Mouse (Mus musculus): ENCODE measurements around the gene Srcin1. TPM values are rescaled to one million over a fixed set of nuclear protein-coding genes. Genes with fewer than 3 reads are reported as not detected.

Gene Srcin1
- polyA plus RNA-seq, 1 experiment from 2014 or later: not detected

- Histone ChIP-seq H3K9me3 (replicated peaks; ENCODE audit: control insufficient read depth, low read length) (no peaks in the 10 kb centered on the region), H3K4me3 (ENCODE audit: low read depth, low read length) (no peak overlapping the region), H3K9ac (ENCODE audit: low read depth, low read length) (no peak overlapping the region), H3K27ac (ENCODE audit: low read length) (no peak overlapping the region), H3K36me3 (ENCODE audit: control insufficient read depth, insufficient read depth) (peaks cover 25% of the 10 kb centered on the region), H3K4me1 (ENCODE audit: control insufficient read depth, low read depth, low read length) (no peaks in the 10 kb centered on the region; the same call in 1 of the 2 replicates), H3K4me2 (ENCODE audit: low read depth, low read length) (no peak overlapping the region), H3K27me3 (ENCODE audit: control insufficient read depth, insufficient read depth, low read depth, low read length) (peaks cover 11% of the 10 kb centered on the region)
- ATAC-seq (ENCODE audit: low read depth): no peak
- WGBS (ENCODE audit: insufficient replicate concordance): 64% methylated on average over 9 of the region's 9 CpGs
Measured at GRCm38 (mm10) chr11:97502383-97502782, 73.6 kb downstream of the Srcin1 start.

GRCm38 (mm10) chr11:97500720-97501448 is 75.1 kb downstream of the Srcin1 start:
- peaks cover 11% of the 10 kb centered on the region for H3K27me3 ChIP-seq (ENCODE audit: control insufficient read depth, insufficient read depth, low read depth, low read length)
- H3K4me3 ChIP-seq (ENCODE audit: low read depth, low read length): no peak overlapping the region
- no peak overlapping the region for H3K4me2 ChIP-seq (ENCODE audit: low read depth, low read length)
- peaks cover 36% of the 10 kb centered on the region for H3K36me3 ChIP-seq (ENCODE audit: control insufficient read depth, insufficient read depth)
- 77% methylated on average over 51 of the region's 51 CpGs for WGBS (ENCODE audit: insufficient replicate concordance)
- no peaks in the 10 kb centered on the region for H3K9me3 ChIP-seq (replicated peaks; ENCODE audit: control insufficient read depth, low read length)
- no peak overlapping the region for H3K27ac ChIP-seq (ENCODE audit: low read length)
- no peaks in the 10 kb centered on the region; the same call in 1 of the 2 replicates for H3K4me1 ChIP-seq (ENCODE audit: control insufficient read depth, low read depth, low read length)
- H3K9ac ChIP-seq (ENCODE audit: low read depth, low read length): no peak overlapping the region
- no peak for ATAC-seq (ENCODE audit: low read depth)

DNA sequence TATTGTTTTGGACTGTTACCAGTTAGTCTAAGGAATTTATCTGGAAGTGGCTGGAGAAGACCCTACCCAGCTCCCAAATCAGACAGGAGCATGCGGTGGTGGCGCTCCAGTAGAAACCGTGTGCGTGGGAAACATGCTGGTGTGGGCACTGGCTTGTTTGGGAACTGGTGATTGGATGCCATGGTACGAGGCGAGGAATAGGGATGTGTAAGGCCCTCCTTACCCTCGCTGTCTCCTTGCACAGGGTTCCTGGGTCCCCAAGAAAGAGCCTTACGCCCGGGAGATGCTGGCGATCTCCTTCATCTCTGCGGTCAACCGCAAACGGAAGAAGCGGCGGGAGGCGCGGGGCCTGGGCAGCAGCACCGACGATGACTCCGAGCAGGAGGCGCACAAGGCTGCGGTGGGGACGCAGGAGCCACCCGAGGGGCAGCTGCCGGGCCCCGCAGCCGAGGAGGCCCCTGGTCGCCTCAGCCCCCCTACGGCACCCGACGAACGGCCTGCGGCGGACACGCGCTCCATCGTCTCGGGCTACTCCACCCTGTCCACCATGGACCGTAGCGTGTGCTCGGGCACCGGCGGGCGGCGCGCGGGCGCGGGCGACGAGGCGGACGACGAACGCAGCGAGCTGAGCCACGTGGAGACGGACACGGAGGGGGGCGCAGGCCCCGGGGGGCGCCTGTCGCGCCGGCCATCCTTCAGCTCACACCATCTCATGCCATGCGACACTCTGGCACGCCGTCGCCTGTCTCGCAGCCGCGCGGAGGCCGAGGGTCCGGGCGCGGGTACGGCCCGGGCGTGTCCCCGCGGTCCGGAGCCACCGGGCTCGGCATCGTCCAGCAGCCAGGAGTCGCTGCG is 75.9 kb downstream of the Srcin1 start, which contains the start of gene 4933428G20Rik:
4933428G20Rik (minus strand) TSS at position 476 of the 855 bp plus-strand sequence.
- no peak within 1 kb of the TSS for H3K9ac ChIP-seq (ENCODE audit: low read depth, low read length)
- peaks cover 9% of the 10 kb centered on the region; the same call in 1 of the 2 replicates for H3K27me3 ChIP-seq (ENCODE audit: control insufficient read depth, insufficient read depth, low read depth, low read length)
- no peak within 1 kb of the TSS for H3K4me3 ChIP-seq (ENCODE audit: low read depth, low read length)
- no peaks in the 10 kb centered on the region for H3K9me3 ChIP-seq (replicated peaks; ENCODE audit: control insufficient read depth, low read length)
- H3K27ac ChIP-seq (ENCODE audit: low read length): no peak within 1 kb of the TSS
- no peak for ATAC-seq (ENCODE audit: low read depth)
- H3K36me3 ChIP-seq (ENCODE audit: control insufficient read depth, insufficient read depth): peaks cover 40% of the 10 kb centered on the region
- no peak within 1 kb of the TSS for H3K4me2 ChIP-seq (ENCODE audit: low read depth, low read length)
- WGBS (ENCODE audit: insufficient replicate concordance): 66% methylated on average over 87 of the region's 88 CpGs
- H3K4me1 ChIP-seq (ENCODE audit: control insufficient read depth, low read depth, low read length): no peaks in the 10 kb centered on the region; the same call in 1 of the 2 replicates

DNA sequence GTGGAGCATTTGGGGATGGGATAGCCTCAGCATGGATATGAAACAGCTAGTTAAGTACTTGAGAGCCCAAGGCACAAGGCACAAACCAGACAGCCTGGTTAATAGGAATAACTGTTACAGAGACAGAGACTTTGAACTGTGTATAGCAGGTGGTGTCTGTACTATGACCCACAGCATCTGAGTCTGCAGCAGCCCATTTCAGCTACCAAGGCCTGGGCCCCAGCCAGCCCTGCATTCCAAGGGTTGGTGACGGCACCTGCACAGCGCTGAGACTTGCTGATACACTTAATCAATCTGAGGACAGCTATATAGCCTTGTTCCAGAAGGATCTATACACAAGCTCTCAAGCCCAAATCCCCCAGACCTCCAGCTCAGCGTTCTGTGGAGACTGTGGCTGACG is 78.4 kb downstream of the Srcin1 start:
- Histone ChIP-seq H3K4me1 (ENCODE audit: control insufficient read depth, low read depth, low read length) (no peaks in the 10 kb centered on the region; the same call in 1 of the 2 replicates), H3K36me3 (ENCODE audit: control insufficient read depth, insufficient read depth) (peaks cover 57% of the 10 kb centered on the region), H3K9ac (ENCODE audit: low read depth, low read length) (no peak overlapping the region), H3K9me3 (replicated peaks; ENCODE audit: control insufficient read depth, low read length) (no peaks in the 10 kb centered on the region), H3K27me3 (ENCODE audit: control insufficient read depth, insufficient read depth, low read depth, low read length) (peaks cover 9% of the 10 kb centered on the region; the same call in 1 of the 2 replicates), H3K27ac (ENCODE audit: low read length) (no peak overlapping the region), H3K4me2 (ENCODE audit: low read depth, low read length) (no peak overlapping the region), H3K4me3 (ENCODE audit: low read depth, low read length) (no peak overlapping the region)
- 91% methylated on average over 4 of the region's 4 CpGs for WGBS (ENCODE audit: insufficient replicate concordance)
- ATAC-seq (ENCODE audit: low read depth): no peak

GRCm38 (mm10) chr11:97492836-97493235 is 83.2 kb downstream of the Srcin1 start:
- Histone ChIP-seq H3K27me3 (ENCODE audit: control insufficient read depth, insufficient read depth, low read depth, low read length) (no peaks in the 10 kb centered on the region), H3K4me2 (ENCODE audit: low read depth, low read length) (no peak overlapping the region), H3K36me3 (ENCODE audit: control insufficient read depth, insufficient read depth) (peaks cover 63% of the 10 kb centered on the region), H3K27ac (ENCODE audit: low read length) (no peak overlapping the region), H3K4me1 (ENCODE audit: control insufficient read depth, low read depth, low read length) (no peaks in the 10 kb centered on the region), H3K9ac (ENCODE audit: low read depth, low read length) (no peak overlapping the region), H3K9me3 (replicated peaks; ENCODE audit: control insufficient read depth, low read length) (no peaks in the 10 kb centered on the region), H3K4me3 (ENCODE audit: low read depth, low read length) (no peak overlapping the region)
- WGBS (ENCODE audit: insufficient replicate concordance): 88% methylated on average over 3 of the region's 3 CpGs
- ATAC-seq (ENCODE audit: low read depth): no peak

- no peaks in the 10 kb centered on the region for H3K9me3 ChIP-seq (replicated peaks; ENCODE audit: control insufficient read depth, low read length)
- H3K36me3 ChIP-seq (ENCODE audit: control insufficient read depth, insufficient read depth): peaks cover 58% of the 10 kb centered on the region
- H3K27ac ChIP-seq (ENCODE audit: low read length): no peak overlapping the region
- H3K27me3 ChIP-seq (ENCODE audit: control insufficient read depth, insufficient read depth, low read depth, low read length): no peaks in the 10 kb centered on the region
- no peak for ATAC-seq (ENCODE audit: low read depth)
- H3K4me1 ChIP-seq (ENCODE audit: control insufficient read depth, low read depth, low read length): no peaks in the 10 kb centered on the region
- no peak overlapping the region for H3K4me3 ChIP-seq (ENCODE audit: low read depth, low read length)
- H3K4me2 ChIP-seq (ENCODE audit: low read depth, low read length): no peak overlapping the region
- H3K9ac ChIP-seq (ENCODE audit: low read depth, low read length): no peak overlapping the region
- WGBS (ENCODE audit: insufficient replicate concordance): 87% methylated on average over 10 of the region's 10 CpGs
Measured at GRCm38 (mm10) chr11:97491640-97492039, 84.3 kb downstream of the Srcin1 start.

- Histone ChIP-seq H3K4me2 (ENCODE audit: low read depth, low read length) (no peak overlapping the region), H3K36me3 (ENCODE audit: control insufficient read depth, insufficient read depth) (peaks cover 60% of the 10 kb centered on the region), H3K4me1 (ENCODE audit: control insufficient read depth, low read depth, low read length) (no peaks in the 10 kb centered on the region), H3K9ac (ENCODE audit: low read depth, low read length) (no peak overlapping the region), H3K27me3 (ENCODE audit: control insufficient read depth, insufficient read depth, low read depth, low read length) (no peaks in the 10 kb centered on the region), H3K4me3 (ENCODE audit: low read depth, low read length) (no peak overlapping the region), H3K27ac (ENCODE audit: low read length) (no peak overlapping the region), H3K9me3 (replicated peaks; ENCODE audit: control insufficient read depth, low read length) (no peaks in the 10 kb centered on the region)
- ATAC-seq (ENCODE audit: low read depth): peak; percentile 25; the same call in 1 of the 2 replicates
- WGBS (ENCODE audit: insufficient replicate concordance): 44% methylated on average over 16 of the region's 16 CpGs
Measured at GRCm38 (mm10) chr11:97489589-97490324, 86.2 kb downstream of the Srcin1 start.

GRCm38 (mm10) chr11:97487656-97488055 is 88.3 kb downstream of the Srcin1 start:
- Histone ChIP-seq H3K4me1 (ENCODE audit: control insufficient read depth, low read depth, low read length) (no peaks in the 10 kb centered on the region), H3K27me3 (ENCODE audit: control insufficient read depth, insufficient read depth, low read depth, low read length) (no peaks in the 10 kb centered on the region), H3K9ac (ENCODE audit: low read depth, low read length) (no peak overlapping the region), H3K9me3 (replicated peaks; ENCODE audit: control insufficient read depth, low read length) (no peaks in the 10 kb centered on the region), H3K4me2 (ENCODE audit: low read depth, low read length) (no peak overlapping the region), H3K27ac (ENCODE audit: low read length) (no peak overlapping the region), H3K4me3 (ENCODE audit: low read depth, low read length) (no peak overlapping the region), H3K36me3 (ENCODE audit: control insufficient read depth, insufficient read depth) (peaks cover 59% of the 10 kb centered on the region)
- 79% methylated on average over 3 of the region's 3 CpGs for WGBS (ENCODE audit: insufficient replicate concordance)
- no peak for ATAC-seq (ENCODE audit: low read depth)
